ENCODE assay signal across 13 mouse cellular contexts in the genomic region with DNA sequence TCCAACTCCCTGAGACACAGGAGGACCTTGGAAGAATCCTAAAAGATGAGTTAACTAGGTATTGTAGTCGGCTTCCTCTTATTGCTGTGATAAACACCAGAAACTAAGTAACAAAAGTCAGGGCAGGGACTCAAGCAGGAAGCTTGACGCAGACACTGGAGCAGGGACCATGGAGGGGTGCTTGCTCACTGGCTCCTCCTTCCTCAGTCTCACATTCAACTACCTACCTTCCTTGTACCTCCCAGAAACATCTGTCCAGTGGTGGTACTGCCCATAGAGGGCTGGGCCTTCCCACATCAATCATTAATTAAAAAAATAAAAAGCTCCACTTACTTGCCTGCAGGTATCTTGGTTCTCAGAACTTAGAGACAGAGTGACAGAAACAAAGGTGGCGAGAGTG.
DNase-seq lines count a peak whose midpoint lies in the region; ATAC-seq and TF ChIP-seq lines count a peak whose summit lies in the region.
"Had no signal": no experiment of that assay in that cellular context is flagged by ENCODE, and none has a peak within 500 bp of the region (broad histone marks: within the 10 kb centered on the region; RNA-seq: fewer than 3 reads in every experiment).

No protein-coding gene starts in this region.

- no peaks in the 10 kb centered on the region for H3K27me3 ChIP-seq in heart, postnatal 0 days (ENCODE audit: control insufficient read depth, insufficient read depth, low read length)
- H3K27me3 ChIP-seq in E14TG2a.4 (ENCODE audit: insufficient read depth, low read length): no peaks in the 10 kb centered on the region
- no peaks in the 10 kb centered on the region for H3K27me3 ChIP-seq in hindbrain, postnatal 0 days (ENCODE audit: insufficient read depth, low read length)
- H3K27me3 ChIP-seq: megakaryocyte, embryonic 14.5 days had no signal

- no peak for TF ChIP-seq EP300 in heart, postnatal 0 days (IDR thresholded peaks at IDR 0.05; ENCODE audit: low read depth)

- no peak for TF ChIP-seq CTCF in heart, postnatal 0 days (IDR thresholded peaks at IDR 0.05; ENCODE audit: low read depth)
- no peak for TF ChIP-seq CTCF in E14TG2a.4 (conservative IDR thresholded peaks at IDR 0.05; ENCODE audit: low read length)
- TF ChIP-seq CTCF in hindbrain, postnatal 0 days (IDR thresholded peaks at IDR 0.05; ENCODE audit: low read depth): no peak

- no peaks in the 10 kb centered on the region for H3K9me3 ChIP-seq in heart, postnatal 0 days (replicated peaks; ENCODE audit: control insufficient read depth, low read length)
- H3K9me3 ChIP-seq in E14TG2a.4 (ENCODE audit: low read length) (no peaks in the 10 kb centered on the region), ES-E14 (ENCODE audit: control insufficient read depth, insufficient read depth, low read depth, low read length) (no peaks in the 10 kb centered on the region)
- no peaks in the 10 kb centered on the region for H3K9me3 ChIP-seq in hindbrain, postnatal 0 days (ENCODE audit: low read length)
- H3K9me3 ChIP-seq: megakaryocyte, embryonic 14.5 days had no signal

- in situ Hi-C loops in ES-E14 (cut with MboI; ENCODE audit: low sequenced_read_pairs in 2 of 2, unreplicated experiment in 2 of 2): no loop called here

- no peak overlapping the region for H3K4me3 ChIP-seq in heart, postnatal 0 days (ENCODE audit: low read depth, low read length)
- H3K4me3 ChIP-seq in E14TG2a.4 (replicated peaks; ENCODE audit: low read length): 0 out of 2 replicates have a peak overlapping the region, but pooled peaks have one; percentile 27
- H3K4me3 ChIP-seq in ES-E14 (ENCODE audit: insufficient read depth in 1 of 2, low read depth in 1 of 2, low read length in 2 of 2, poor library complexity in 1 of 2, severe bottlenecking in 1 of 2): no peak overlapping the region
- H3K4me3 ChIP-seq in hindbrain, postnatal 0 days (ENCODE audit: low read length): no peak overlapping the region
- H3K4me3 ChIP-seq: megakaryocyte, embryonic 14.5 days had no signal

- 55% methylated on average over 3 of the region's 3 CpGs for WGBS in heart, postnatal 0 days
- 62% methylated on average over 3 of the region's 3 CpGs for WGBS in hindbrain, postnatal 0 days

- no peak for ATAC-seq in heart, postnatal 0 days (ENCODE audit: insufficient read depth, low read depth)
- no peak for ATAC-seq in hindbrain, postnatal 0 days

- no peak overlapping the region for H3K4me2 ChIP-seq in heart, postnatal 0 days (ENCODE audit: low read depth, low read length)
- no peak overlapping the region for H3K4me2 ChIP-seq in hindbrain, postnatal 0 days (ENCODE audit: low read depth, low read length)

- no peak overlapping the region for H3K9ac ChIP-seq in heart, postnatal 0 days (replicated peaks; ENCODE audit: low read depth, low read length)
- H3K9ac ChIP-seq in ES-E14 (ENCODE audit: insufficient read depth, low read depth, low read length, poor library complexity, severe bottlenecking): no peak overlapping the region
- H3K9ac ChIP-seq in hindbrain, postnatal 0 days (replicated peaks; ENCODE audit: low read length): no peak overlapping the region
- H3K9ac ChIP-seq: liver, embryonic 14.5 days had no signal

- peak overlapping the region; percentile 52 for H3K27ac ChIP-seq in heart, postnatal 0 days (ENCODE audit: low read depth)
- peak overlapping the region; percentile 22; the same call in 1 of the 2 replicates for H3K27ac ChIP-seq in ES-E14 (ENCODE audit: insufficient read depth, low read depth, low read length, poor library complexity, severe bottlenecking)
- H3K27ac ChIP-seq in hindbrain, postnatal 0 days: peak overlapping the region; percentile 1; the same call in 1 of the 2 replicates
- H3K27ac ChIP-seq: liver, embryonic 14.5 days had no signal

- DNase-seq in heart, postnatal 0 days (ENCODE audit: low spot score): no peak
- DNase-seq in heart, adult 18-20 months: no peak
- no peak for DNase-seq in ES-E14 (ENCODE audit: low read depth, low spot score)
- DNase-seq in hindbrain, postnatal 0 days (ENCODE audit: low spot score): no peak
- DNase-seq in B cell, adult 2 months: no peak
- no peak for DNase-seq in gastrocnemius, postnatal 25 days
- DNase-seq in adrenal gland, adult 8-10 months: no peak
- DNase-seq: adrenal gland, postnatal 36 days; cerebellum, adult 2 months; spleen, adult 18-20 months had no signal

- H3K36me3 ChIP-seq in heart, postnatal 0 days (replicated peaks; ENCODE audit: control insufficient read depth, insufficient read depth, low read length): no peaks in the 10 kb centered on the region
- no peaks in the 10 kb centered on the region for H3K36me3 ChIP-seq in E14TG2a.4 (ENCODE audit: insufficient read depth, low read length)
- no peaks in the 10 kb centered on the region for H3K36me3 ChIP-seq in ES-E14 (ENCODE audit: control insufficient read depth, insufficient read depth, low read length, poor library complexity, severe bottlenecking)
- H3K36me3 ChIP-seq in hindbrain, postnatal 0 days (ENCODE audit: insufficient read depth, low read length): no peaks in the 10 kb centered on the region

- H3K4me1 ChIP-seq in heart, postnatal 0 days (ENCODE audit: control insufficient read depth, insufficient read depth): no peaks in the 10 kb centered on the region
- H3K4me1 ChIP-seq in E14TG2a.4 (replicated peaks; ENCODE audit: low read depth, low read length) (peaks cover 43% of the 10 kb centered on the region), ES-E14 (ENCODE audit: control insufficient read depth in 2 of 2, insufficient read depth in 2 of 2, low read length in 2 of 2, poor library complexity in 1 of 2) (peaks cover 9 to 15% of the 10 kb centered on the region in 2 experiments)
- no peaks in the 10 kb centered on the region for H3K4me1 ChIP-seq in hindbrain, postnatal 0 days (ENCODE audit: insufficient read depth, low read length)
- H3K4me1 ChIP-seq: megakaryocyte, embryonic 14.5 days had no signal

TF ChIP-seq in ES-E14, 5 proteins besides CTCF, POLR2A, EP300 and RAD21:
- TF ChIP-seq MAFK (IDR thresholded peaks at IDR 0.05; ENCODE audit: insufficient read depth, low read depth, low read length): no peak
- no peak for TF ChIP-seq ZNF384 (IDR thresholded peaks at IDR 0.05; ENCODE audit: low read depth, low read length)
- no peak for TF ChIP-seq HCFC1 (IDR thresholded peaks at IDR 0.05; ENCODE audit: borderline replicate concordance, insufficient read depth, low read length)
- TF ChIP-seq CHD2 (IDR thresholded peaks at IDR 0.05; ENCODE audit: low read depth, low read length): no peak
- TF ChIP-seq ZC3H11A (IDR thresholded peaks at IDR 0.05; ENCODE audit: borderline replicate concordance, low read depth, low read length): no peak

Comparison
In these comparisons a context has a peak if more than half of its experiments do, and no peak if none do; other contexts are left out.
1. H3K27ac ChIP-seq: peak in every context shown above with its lines; median percentile 52 in heart, postnatal 0 days; 22 in ES-E14; 1 in hindbrain, postnatal 0 days.